Comparison of ENCODE assay signal across 9 mouse cellular contexts in genomic region chr3:88366830-88367428, GRCm38 (mm10). TPM values are rescaled to one million over a fixed set of nuclear protein-coding genes. Genes with fewer than 3 reads are reported as not detected.
DNase-seq lines count a peak whose midpoint lies in the region; ATAC-seq and TF ChIP-seq lines count a peak whose summit lies in the region.
"Not testable (repeated sequence)": the region's sequence is repeated elsewhere in the genome, so short reads cannot be mapped to it uniquely, and the experiment has no call there.
"Had no signal": no experiment of that assay in that cellular context is flagged by ENCODE, and none has a peak within 500 bp of the region (broad histone marks: within the 10 kb centered on the region; RNA-seq: fewer than 3 reads in every experiment).

No protein-coding gene starts in this region.

- peak overlapping the region; percentile 30 for H3K4me2 ChIP-seq in forebrain, postnatal 0 days (ENCODE audit: low read depth)
- H3K4me2 ChIP-seq in hindbrain, embryonic 12.5 days (replicated peaks): peak overlapping the region; percentile 47
- peak overlapping the region; percentile 59 for H3K4me2 ChIP-seq in liver, embryonic 13.5 days
- H3K4me2 ChIP-seq in midbrain, embryonic 12.5 days (replicated peaks): peak overlapping the region; percentile 42

- H3K4me1 ChIP-seq in forebrain, postnatal 0 days (ENCODE audit: insufficient read depth); midbrain, embryonic 12.5 days: not testable (repeated sequence)
- peaks cover 15% of the 10 kb centered on the region for H3K4me1 ChIP-seq in hindbrain, embryonic 12.5 days
- H3K4me1 ChIP-seq in liver, embryonic 13.5 days (replicated peaks): peaks cover 52% of the 10 kb centered on the region

- H3K27ac ChIP-seq in forebrain, postnatal 0 days (ENCODE audit: low read depth, low read length); liver, embryonic 13.5 days; midbrain, embryonic 12.5 days (replicated peaks): not testable (repeated sequence)
- peak overlapping the region; percentile 72 for H3K27ac ChIP-seq in hindbrain, embryonic 12.5 days

- ATAC-seq in forebrain, postnatal 0 days: peak; percentile 94
- peak; percentile 90 for ATAC-seq in hindbrain, embryonic 12.5 days (ENCODE audit: low FRiP score)
- ATAC-seq in liver, embryonic 13.5 days (ENCODE audit: low read depth): 0 out of 2 replicates have a peak, but pooled peaks have one; percentile 32
- ATAC-seq in midbrain, embryonic 12.5 days (ENCODE audit: low FRiP score, low read depth): peak; percentile 85

- H3K4me3 ChIP-seq in forebrain, postnatal 0 days (ENCODE audit: low read depth, low read length): 0 out of 2 replicates have a peak overlapping the region, but pooled peaks have one; percentile 9
- peak overlapping the region; percentile 24 for H3K4me3 ChIP-seq in hindbrain, embryonic 12.5 days
- peak overlapping the region; percentile 28 for H3K4me3 ChIP-seq in liver, embryonic 13.5 days (replicated peaks)
- H3K4me3 ChIP-seq in midbrain, embryonic 12.5 days: peak overlapping the region; percentile 21

- DNase-seq in brain, embryonic 14.5 days (ENCODE audit: low read depth): peak; percentile 60
- DNase-seq in forebrain, postnatal 0 days: peak; percentile 56
- DNase-seq in kidney, postnatal 36 days: peak; percentile 35 to 66
- peak; percentile 40 for DNase-seq in liver, embryonic 13.5 days
- DNase-seq in right cerebral cortex, postnatal 25 days: peak; percentile 68
- peak; percentile 80 to 88 for DNase-seq in thymus, postnatal 36 days

- not testable (repeated sequence) for TF ChIP-seq CTCF in brain, embryonic 14.5 days (IDR thresholded peaks at IDR 0.05; ENCODE audit: borderline replicate concordance, extremely low read depth, insufficient read depth, insufficient read length); forebrain, postnatal 0 days (IDR thresholded peaks at IDR 0.05; ENCODE audit: low read depth)

- not testable (repeated sequence) for H3K9me3 ChIP-seq in forebrain, postnatal 0 days (ENCODE audit: low read length); hindbrain, embryonic 12.5 days (replicated peaks); liver, embryonic 13.5 days (replicated peaks); midbrain, embryonic 12.5 days

- TF ChIP-seq POLR2A in brain, embryonic 14.5 days (IDR thresholded peaks at IDR 0.05; ENCODE audit: borderline replicate concordance, extremely low read depth, insufficient read depth, insufficient read length, poor library complexity, severe bottlenecking): not testable (repeated sequence)

- 1% methylated on average over 17 of the region's 22 CpGs for WGBS in forebrain, postnatal 0 days
- 1% methylated on average over 20 of the region's 22 CpGs for WGBS in hindbrain, embryonic 12.5 days
- WGBS in liver, embryonic 13.5 days (ENCODE audit: insufficient replicate concordance): 6% methylated on average over 19 of the region's 22 CpGs
- WGBS in midbrain, embryonic 12.5 days: under 1% methylated on average over 18 of the region's 22 CpGs

- not testable (repeated sequence) for H3K27me3 ChIP-seq in forebrain, postnatal 0 days (ENCODE audit: insufficient read depth, low read length)
- peaks cover 22% of the 10 kb centered on the region for H3K27me3 ChIP-seq in hindbrain, embryonic 12.5 days
- H3K27me3 ChIP-seq in liver, embryonic 13.5 days: peaks cover 25% of the 10 kb centered on the region
- peaks cover 32% of the 10 kb centered on the region for H3K27me3 ChIP-seq in midbrain, embryonic 12.5 days

- not testable (repeated sequence) for H3K36me3 ChIP-seq in forebrain, postnatal 0 days (ENCODE audit: insufficient read depth); liver, embryonic 13.5 days
- peaks cover 12% of the 10 kb centered on the region for H3K36me3 ChIP-seq in hindbrain, embryonic 12.5 days
- peaks cover 12% of the 10 kb centered on the region for H3K36me3 ChIP-seq in midbrain, embryonic 12.5 days

- peak overlapping the region; percentile 35 for H3K9ac ChIP-seq in forebrain, postnatal 0 days
- H3K9ac ChIP-seq in hindbrain, embryonic 12.5 days; liver, embryonic 13.5 days; midbrain, embryonic 12.5 days (replicated peaks): not testable (repeated sequence)

RNA-seq across cellular contexts. Expression of gene Paqr6, which starts 2.5 kb away (rescaled TPM):
- 1.7 and 2.4 TPM in 2 replicates for polyA plus RNA-seq in brain, embryonic 14.5 days (2012; rRNA removed)
- total RNA-seq in forebrain, postnatal 0 days (2014; rRNA removed): 1.3 and 3.3 TPM in 2 replicates
- 2.7 and 3.0 TPM in 2 replicates for polyA plus RNA-seq in forebrain, postnatal 0 days (2015; fragmentation: Nextera tagmentation; extraction: Ambion mirVana)
- polyA plus RNA-seq in hindbrain, embryonic 12.5 days (2016; fragmentation: Nextera tagmentation; extraction: Ambion mirVana): 2.2 and 2.8 TPM in 2 replicates
- polyA plus RNA-seq in liver, embryonic 13.5 days (2015; fragmentation: Nextera tagmentation; extraction: Ambion mirVana): 7.5 and 7.7 TPM in 2 replicates
- 0.82 and 0.89 TPM in 2 replicates for polyA plus RNA-seq in midbrain, embryonic 12.5 days (2016; fragmentation: Nextera tagmentation; extraction: Ambion mirVana)

RNA-seq across cellular contexts. Expression of gene Bglap3, which starts 5.6 kb away (rescaled TPM):
- polyA plus RNA-seq in brain, embryonic 14.5 days (2012; rRNA removed): 0.08 and 0.28 TPM in 2 replicates
- not detected in 2 replicates for total RNA-seq in forebrain, postnatal 0 days (2014; rRNA removed)
- not detected in 2 replicates for polyA plus RNA-seq in forebrain, postnatal 0 days (2015; fragmentation: Nextera tagmentation; extraction: Ambion mirVana)
- polyA plus RNA-seq in hindbrain, embryonic 12.5 days (2016; fragmentation: Nextera tagmentation; extraction: Ambion mirVana): not detected in 2 replicates
- 0.17 and 0.29 TPM in 2 replicates for polyA plus RNA-seq in liver, embryonic 13.5 days (2015; fragmentation: Nextera tagmentation; extraction: Ambion mirVana)
- 0.10 TPM in 1 of 2 replicates, not detected in the other for polyA plus RNA-seq in midbrain, embryonic 12.5 days (2016; fragmentation: Nextera tagmentation; extraction: Ambion mirVana)
- total RNA-seq: heart, adult 2 months had no signal
- polyA plus RNA-seq: heart, adult 2 months had no signal

RNA-seq across cellular contexts. Expression of gene Bglap2, which starts 11.6 kb away (rescaled TPM):
- polyA plus RNA-seq in brain, embryonic 14.5 days (2012; rRNA removed): 1.2 TPM in 1 of 2 replicates, not detected in the other
- 9.2 TPM in 1 of 2 replicates, not detected in the other for total RNA-seq in forebrain, postnatal 0 days (2014; rRNA removed)
- not detected in 2 replicates for polyA plus RNA-seq in forebrain, postnatal 0 days (2015; fragmentation: Nextera tagmentation; extraction: Ambion mirVana)
- not detected in 2 replicates for polyA plus RNA-seq in hindbrain, embryonic 12.5 days (2016; fragmentation: Nextera tagmentation; extraction: Ambion mirVana)
- polyA plus RNA-seq in liver, embryonic 13.5 days (2015; fragmentation: Nextera tagmentation; extraction: Ambion mirVana): not detected in 2 replicates
- not detected in 2 replicates for polyA plus RNA-seq in midbrain, embryonic 12.5 days (2016; fragmentation: Nextera tagmentation; extraction: Ambion mirVana)
- total RNA-seq: heart, adult 2 months had no signal

RNA-seq across cellular contexts. Expression of gene Bglap, which starts 17.3 kb away (rescaled TPM):
- 0.30 and 0.63 TPM in 2 replicates for polyA plus RNA-seq in brain, embryonic 14.5 days (2012; rRNA removed)
- total RNA-seq in forebrain, postnatal 0 days (2014; rRNA removed): 0.76 TPM in 1 of 2 replicates, not detected in the other
- polyA plus RNA-seq in forebrain, postnatal 0 days (2015; fragmentation: Nextera tagmentation; extraction: Ambion mirVana): not detected in 2 replicates
- polyA plus RNA-seq in hindbrain, embryonic 12.5 days (2016; fragmentation: Nextera tagmentation; extraction: Ambion mirVana): not detected in 2 replicates
- not detected in 2 replicates for polyA plus RNA-seq in liver, embryonic 13.5 days (2015; fragmentation: Nextera tagmentation; extraction: Ambion mirVana)
- not detected in 2 replicates for polyA plus RNA-seq in midbrain, embryonic 12.5 days (2016; fragmentation: Nextera tagmentation; extraction: Ambion mirVana)
- total RNA-seq: heart, adult 2 months had no signal
- polyA plus RNA-seq: heart, adult 2 months had no signal

RNA-seq across cellular contexts. Expression of gene Smg5, which starts 30.9 kb away (rescaled TPM):
- 108 and 120 TPM in 2 replicates for polyA plus RNA-seq in brain, embryonic 14.5 days (2012; rRNA removed)
- 85.3 and 96.5 TPM in 2 replicates for total RNA-seq in forebrain, postnatal 0 days (2014; rRNA removed)
- 29.2 and 33.8 TPM in 2 replicates for polyA plus RNA-seq in forebrain, postnatal 0 days (2015; fragmentation: Nextera tagmentation; extraction: Ambion mirVana)
- polyA plus RNA-seq in hindbrain, embryonic 12.5 days (2016; fragmentation: Nextera tagmentation; extraction: Ambion mirVana): 83.3 and 83.8 TPM in 2 replicates
- 31.8 and 33.2 TPM in 2 replicates for polyA plus RNA-seq in liver, embryonic 13.5 days (2015; fragmentation: Nextera tagmentation; extraction: Ambion mirVana)
- polyA plus RNA-seq in midbrain, embryonic 12.5 days (2016; fragmentation: Nextera tagmentation; extraction: Ambion mirVana): 94.1 and 101 TPM in 2 replicates

Comparison
In these comparisons a context has a peak if more than half of its experiments do, and no peak if none do; other contexts are left out.
1. ATAC-seq: peak in every context shown above with its lines; median percentile 94 in forebrain, postnatal 0 days; 90 in hindbrain, embryonic 12.5 days; 85 in midbrain, embryonic 12.5 days; 32 in liver, embryonic 13.5 days.